Mouse (Mus musculus): Measurements from ENCODE around the gene Il17ra.

The Il17ra gene

GRCm38 (mm10) chr6:120471991-120472441 is 9.0 kb downstream of the Il17ra start:
- no peak for DNase-seq (ENCODE audit: low read depth, low spot score)

- no peak for DNase-seq (ENCODE audit: low read depth, low spot score)
These were observed 9.6 kb downstream of the Il17ra start for GRCm38 (mm10) chr6:120472455-120473140.

GRCm38 (mm10) chr6:120473427-120473826 is 10.4 kb downstream of the Il17ra start:
- DNase-seq (ENCODE audit: low read depth, low spot score): no peak

GRCm38 (mm10) chr6:120475288-120475687 is 12.2 kb downstream of the Il17ra start:
- no peak for DNase-seq (ENCODE audit: low read depth, low spot score)

- DNase-seq (ENCODE audit: low read depth, low spot score): no peak
These were observed 16.3 kb downstream of the Il17ra start for GRCm38 (mm10) chr6:120479302-120479701.

GRCm38 (mm10) chr6:120480361-120480760 is 17.3 kb downstream of the Il17ra start:
- DNase-seq (ENCODE audit: low read depth, low spot score): no peak

- no peak for DNase-seq (ENCODE audit: low read depth, low spot score)
These were observed 18.5 kb downstream of the Il17ra start for GRCm38 (mm10) chr6:120481538-120481937.

GRCm38 (mm10) chr6:120482021-120482420 is 19.0 kb downstream of the Il17ra start:
- no peak for DNase-seq (ENCODE audit: low read depth, low spot score)

GRCm38 (mm10) chr6:120482756-120483155 is 19.7 kb downstream of the Il17ra start:
- no peak for DNase-seq (ENCODE audit: low read depth, low spot score)

GRCm38 (mm10) chr6:120483211-120483626 is 20.2 kb downstream of the Il17ra start:
- DNase-seq (ENCODE audit: low read depth, low spot score): peak; percentile 31

- no peak for DNase-seq (ENCODE audit: low read depth, low spot score)
These were observed 22.0 kb downstream of the Il17ra start for GRCm38 (mm10) chr6:120485038-120485437.

- no peak for DNase-seq (ENCODE audit: low read depth, low spot score)
These were observed 23.0 kb downstream of the Il17ra start for GRCm38 (mm10) chr6:120486051-120486510.

GRCm38 (mm10) chr6:120488647-120489046 is 25.6 kb downstream of the Il17ra start:
- DNase-seq (ENCODE audit: low read depth, low spot score): no peak

GRCm38 (mm10) chr6:120489461-120489860 is 26.4 kb downstream of the Il17ra start:
- DNase-seq (ENCODE audit: low read depth, low spot score): no peak

GRCm38 (mm10) chr6:120491064-120491463 is 28.0 kb downstream of the Il17ra start:
- DNase-seq (ENCODE audit: low read depth, low spot score): no peak

GRCm38 (mm10) chr6:120491862-120492498 is 28.9 kb downstream of the Il17ra start:
- DNase-seq (ENCODE audit: low read depth, low spot score): no peak

- DNase-seq (ENCODE audit: low read depth, low spot score): peak; percentile 52
These were observed 29.7 kb downstream of the Il17ra start for GRCm38 (mm10) chr6:120492499-120493373.

GRCm38 (mm10) chr6:120493374-120494181 is 30.5 kb downstream of the Il17ra start, which contains the start of gene Tmem121b:
Gene Tmem121b, minus strand, starts transcription at chr6:120493807.
- DNase-seq (ENCODE audit: low read depth, low spot score): peak; percentile 74

- no peak for DNase-seq (ENCODE audit: low read depth, low spot score)
These were observed 33.5 kb downstream of the Il17ra start for GRCm38 (mm10) chr6:120496544-120496943.

GRCm38 (mm10) chr6:120504051-120504450 is 41.0 kb downstream of the Il17ra start:
- DNase-seq (ENCODE audit: low read depth, low spot score): no peak

GRCm38 (mm10) chr6:120505531-120505930 is 42.5 kb downstream of the Il17ra start:
- no peak for DNase-seq (ENCODE audit: low read depth, low spot score)
